Mouse (Mus musculus) layer of hippocampus, adult 8-10 months (tissue): ENCODE measurements around the gene Ubn1. TPM values are rescaled to one million over a fixed set of nuclear protein-coding genes. Genes with fewer than 3 reads are reported as not detected.

ENCODE experiments used
- total RNA-seq, 4 experiments: library from RNA; stranded (reverse); gene quantifications; 2 replicates each; pipeline ENCODE4 v1.2.4; 2022

Gene Ubn1
- total RNA-seq, 4 experiments from 2014 or later, result 41.1 to 47.2 (median 44.8) TPM

Other genes with a start within 250 kb of the Ubn1 start
- not detected for gene 4930562C15Rik, start 214.6 kb upstream of the Ubn1 start, total RNA-seq
- 10 to 100 TPM; 76.3 to 89.8 (median 82.7) TPM for gene Ubald1, start 169.7 kb upstream of the Ubn1 start, total RNA-seq
- gene Mgrn1, start 163.8 kb upstream of the Ubn1 start, total RNA-seq, result 100 to 1,000 TPM; 204 to 222 (median 214) TPM
- 10 to 100 TPM; 75.3 to 81.3 (median 78.2) TPM for gene Nudt16l1, start 111.3 kb upstream of the Ubn1 start, total RNA-seq
- gene Anks3, start 85.9 kb upstream of the Ubn1 start, total RNA-seq, result 10 to 100 TPM; 67.3 to 90.8 (median 81.5) TPM
- not detected for gene Sept12, start 52.2 kb upstream of the Ubn1 start, total RNA-seq
- not detected for gene Smim22, start 42.8 kb upstream of the Ubn1 start, total RNA-seq
- 100 to 1,000 TPM; 282 to 333 (median 307) TPM for gene Rogdi, start 36.5 kb upstream of the Ubn1 start, total RNA-seq
- 100 to 1,000 TPM; 134 to 153 (median 147) TPM for gene Glyr1, start 194 bp upstream of the Ubn1 start, total RNA-seq
- 1 to 10 TPM; 3.9 to 6.4 (median 5.0) TPM for gene Ppl, start 82.4 kb downstream of the Ubn1 start, total RNA-seq
- gene Sec14l5, start 97.1 kb downstream of the Ubn1 start, total RNA-seq, result 10 to 100 TPM in 2 of 4 experiments, 1 to 10 TPM in 2; 8.3 to 11.1 (median 9.7) TPM
- 10 to 100 TPM; 11.1 to 18.8 (median 14.8) TPM for gene Nagpa, start 154.0 kb downstream of the Ubn1 start, total RNA-seq
- gene AU021092, start 172.2 kb downstream of the Ubn1 start, total RNA-seq, result 1 to 10 TPM; 5.2 to 6.2 (median 5.6) TPM
- 10 to 100 TPM; 32.0 to 36.7 (median 32.7) TPM for gene Alg1, start 183.6 kb downstream of the Ubn1 start, total RNA-seq
- 1 to 10 TPM; 3.9 to 7.2 (median 5.0) TPM for gene Eef2kmt, start 205.9 kb downstream of the Ubn1 start, total RNA-seq